Mouse (Mus musculus) forebrain, embryonic 12.5 days (tissue): ENCODE measurements around the gene Slc16a9. TPM values are rescaled to one million over a fixed set of nuclear protein-coding genes. Genes with fewer than 3 reads are reported as not detected.
"Not testable (repeated sequence)": the region's sequence is repeated elsewhere in the genome, so short reads cannot be mapped to it uniquely, and the experiment has no call there.

Source experiments
- ATAC-seq: fragments of 200-750 bp; cut with Nextera tagmentation; 2 replicates; pipeline ENCODE4 v1.8.0; 2017; ENCODE audit warnings: moderate TSS enrichment; ENCODE audit not compliant: low FRiP score
- H3K27ac ChIP-seq: fragments of 300-500 bp; sonication (generic); 2 replicates; pipeline ENCODE4 v1.5.1; 2016; ENCODE audit warnings: mild to moderate bottlenecking
- H3K27me3 ChIP-seq: fragments of 300-500 bp; sonication (generic); 2 replicates; pipeline ENCODE4 v1.6.1; 2016; ENCODE audit warnings: mild to moderate bottlenecking
- H3K36me3 ChIP-seq: fragments of 300-500 bp; sonication (generic); replicated peaks from 2 replicates; pipeline ENCODE4 v1.6.1; 2016; ENCODE audit warnings: mild to moderate bottlenecking
- H3K4me1 ChIP-seq: fragments of 300-500 bp; sonication (generic); 2 replicates; pipeline ENCODE4 v1.6.1; 2016
- H3K4me2 ChIP-seq: fragments of 300-500 bp; sonication (generic); 2 replicates; pipeline ENCODE4 v1.6.1; 2016; ENCODE audit warnings: mild to moderate bottlenecking, moderate library complexity
- H3K4me3 ChIP-seq: fragments of 300-500 bp; sonication (generic); replicated peaks from 2 replicates; pipeline ENCODE4 v1.5.1; 2016; ENCODE audit warnings: mild to moderate bottlenecking
- H3K9ac ChIP-seq: fragments of 300-500 bp; sonication (generic); 2 replicates; pipeline ENCODE4 v1.6.1; 2016; ENCODE audit warnings: mild to moderate bottlenecking
- H3K9me3 ChIP-seq: fragments of 300-500 bp; sonication (generic); 2 replicates; pipeline ENCODE4 v1.6.1; 2016
- WGBS: fragments of 180-500 bp; shearing (Covaris S2); methylation state at CpG from one replicate; pipeline ENCODE4 v1.1.7; 2016; 5-methylcytosine and 5-hydroxymethylcytosine counted together
- polyA plus RNA-seq: library from polyadenylated mRNA; unstranded; fragments of >200 nt; fragmentation: Nextera tagmentation; extraction: Ambion mirVana; gene quantifications from 2 replicates; pipeline ENCODE4 v1.2.1, GENCODE M21; 2016

Slc16a9 gene
- polyA plus RNA-seq, 1 experiment from 2014 or later, result 0.74 TPM

- WGBS, result 46% methylated on average over 5 of the region's 5 CpGs
- H3K4me3 ChIP-seq, result no peak overlapping the region
- H3K4me2 ChIP-seq, result no peak overlapping the region
- no peaks in the 10 kb centered on the region for H3K36me3 ChIP-seq
- no peak for ATAC-seq
- H3K4me1 ChIP-seq, result no peaks in the 10 kb centered on the region
- H3K27me3 ChIP-seq, result no peaks in the 10 kb centered on the region
- H3K9me3 ChIP-seq, result no peaks in the 10 kb centered on the region
- H3K27ac ChIP-seq, result no peak overlapping the region
- H3K9ac ChIP-seq, result no peak overlapping the region
Measured at GRCm38 (mm10) chr10:70220971-70221370, 23.9 kb upstream of the Slc16a9 start.

GRCm38 (mm10) chr10:70222231-70222630 lies 22.7 kb upstream of the Slc16a9 start:
- H3K9me3 ChIP-seq, H3K9ac ChIP-seq, H3K27me3 ChIP-seq, H3K4me1 ChIP-seq, H3K4me3 ChIP-seq, H3K36me3 ChIP-seq, ATAC-seq, H3K4me2 ChIP-seq, H3K27ac ChIP-seq: not testable (repeated sequence)
- WGBS, result 93% methylated on average over 8 of the region's 8 CpGs

GRCm38 (mm10) chr10:70224571-70224970 lies 20.3 kb upstream of the Slc16a9 start:
- Histone ChIP-seq H3K27ac (no peak overlapping the region), H3K27me3 (no peaks in the 10 kb centered on the region), H3K9ac (no peak overlapping the region), H3K4me3 (no peak overlapping the region), H3K4me2 (no peak overlapping the region), H3K9me3 (no peaks in the 10 kb centered on the region), H3K4me1 (no peaks in the 10 kb centered on the region), H3K36me3 (no peaks in the 10 kb centered on the region)
- 93% methylated on average over 6 of the region's 6 CpGs for WGBS
- ATAC-seq, result no peak

- Histone ChIP-seq H3K36me3 (no peaks in the 10 kb centered on the region), H3K4me2 (no peak overlapping the region), H3K27me3 (no peaks in the 10 kb centered on the region), H3K4me1 (no peaks in the 10 kb centered on the region), H3K9ac (no peak overlapping the region), H3K27ac (no peak overlapping the region), H3K4me3 (no peak overlapping the region), H3K9me3 (no peaks in the 10 kb centered on the region)
- ATAC-seq, result no peak
- 82% methylated on average over 6 of the region's 6 CpGs for WGBS
Measured at GRCm38 (mm10) chr10:70225760-70226159, 19.1 kb upstream of the Slc16a9 start.

- ATAC-seq, result no peak
- H3K9me3 ChIP-seq, result no peaks in the 10 kb centered on the region
- H3K9ac ChIP-seq, result no peak overlapping the region
- no peak overlapping the region for H3K4me2 ChIP-seq
- no peaks in the 10 kb centered on the region for H3K4me1 ChIP-seq
- no peak overlapping the region for H3K4me3 ChIP-seq
- no peak overlapping the region for H3K27ac ChIP-seq
- no peaks in the 10 kb centered on the region for H3K36me3 ChIP-seq
- H3K27me3 ChIP-seq, result no peaks in the 10 kb centered on the region
Measured at GRCm38 (mm10) chr10:70226608-70227007, 18.3 kb upstream of the Slc16a9 start.

- 89% methylated on average over 6 of the region's 6 CpGs for WGBS
- no peak overlapping the region for H3K4me2 ChIP-seq
Measured at GRCm38 (mm10) chr10:70230352-70230751, 14.5 kb upstream of the Slc16a9 start.

GRCm38 (mm10) chr10:70237936-70238335 lies 7.0 kb upstream of the Slc16a9 start:
- Histone ChIP-seq H3K4me1 (no peaks in the 10 kb centered on the region), H3K9me3 (no peaks in the 10 kb centered on the region), H3K36me3 (no peaks in the 10 kb centered on the region), H3K4me2 (no peak overlapping the region), H3K9ac (no peak overlapping the region), H3K27me3 (0 out of 2 replicates have a peak, but pooled peaks cover 5% of the 10 kb centered on the region), H3K4me3 (no peak overlapping the region), H3K27ac (no peak overlapping the region)
- 67% methylated on average over 2 of the region's 2 CpGs for WGBS
- ATAC-seq, result no peak

More at GRCm38 (mm10) chr10:70230352-70230751, 14.5 kb upstream of the Slc16a9 start:
- Histone ChIP-seq H3K36me3 (no peaks in the 10 kb centered on the region), H3K27ac (no peak overlapping the region), H3K4me3 (no peak overlapping the region), H3K4me1 (no peaks in the 10 kb centered on the region), H3K9me3 (no peaks in the 10 kb centered on the region), H3K9ac (no peak overlapping the region), H3K27me3 (no peaks in the 10 kb centered on the region)
- ATAC-seq, result no peak

GRCm38 (mm10) chr10:70242751-70243444 lies 2.0 kb upstream of the Slc16a9 start:
- H3K27me3 ChIP-seq, result peaks cover 46% of the 10 kb centered on the region
- H3K4me3 ChIP-seq, result no peak overlapping the region
- H3K4me2 ChIP-seq, result no peak overlapping the region
- no peak overlapping the region for H3K9ac ChIP-seq
- ATAC-seq, result no peak
- H3K4me1 ChIP-seq, result peaks cover 6% of the 10 kb centered on the region
- 53% methylated on average over 8 of the region's 8 CpGs for WGBS
- no peaks in the 10 kb centered on the region for H3K36me3 ChIP-seq
- no peaks in the 10 kb centered on the region for H3K9me3 ChIP-seq
- no peak overlapping the region for H3K27ac ChIP-seq

- Histone ChIP-seq H3K9ac (peak overlapping the region; percentile 64), H3K27ac (no peak overlapping the region), H3K4me3 (peak overlapping the region; percentile 67), H3K27me3 (peaks cover 46% of the 10 kb centered on the region), H3K4me1 (peaks cover 6% of the 10 kb centered on the region), H3K4me2 (peak overlapping the region; percentile 98), H3K36me3 (no peaks in the 10 kb centered on the region), H3K9me3 (no peaks in the 10 kb centered on the region)
- peak; percentile 33; the same call in 1 of the 2 replicates for ATAC-seq
- 1% methylated on average over 16 of the region's 16 CpGs for WGBS
Measured at GRCm38 (mm10) chr10:70245559-70245945, 652 bp downstream of the Slc16a9 start.

- H3K27ac ChIP-seq, result no peak overlapping the region
- peaks cover 6% of the 10 kb centered on the region for H3K4me1 ChIP-seq
- peaks cover 46% of the 10 kb centered on the region for H3K27me3 ChIP-seq
- WGBS, result 35% methylated on average over 9 of the region's 9 CpGs
- H3K9me3 ChIP-seq, result no peaks in the 10 kb centered on the region
- peak overlapping the region; percentile 67 for H3K4me3 ChIP-seq
- H3K9ac ChIP-seq, result no peak overlapping the region
- H3K4me2 ChIP-seq, result peak overlapping the region; percentile 98
- H3K36me3 ChIP-seq, result no peaks in the 10 kb centered on the region
- ATAC-seq, result no peak
Measured at GRCm38 (mm10) chr10:70246076-70246475, 1.2 kb downstream of the Slc16a9 start.

GRCm38 (mm10) chr10:70250354-70250753 lies 5.5 kb downstream of the Slc16a9 start:
- ATAC-seq, result no peak

GRCm38 (mm10) chr10:70250766-70251165 lies 5.9 kb downstream of the Slc16a9 start:
- Histone ChIP-seq H3K9me3 (no peaks in the 10 kb centered on the region), H3K27ac (no peak overlapping the region), H3K27me3 (peaks cover 13% of the 10 kb centered on the region), H3K9ac (no peak overlapping the region), H3K4me2 (no peak overlapping the region), H3K4me3 (no peak overlapping the region), H3K36me3 (no peaks in the 10 kb centered on the region), H3K4me1 (peaks cover under 1% of the 10 kb centered on the region)
- 86% methylated on average over 6 of the region's 6 CpGs for WGBS
- no peak for ATAC-seq

More at GRCm38 (mm10) chr10:70250354-70250753, 5.5 kb downstream of the Slc16a9 start:
- no peak overlapping the region for H3K4me2 ChIP-seq
- peaks cover 5% of the 10 kb centered on the region for H3K4me1 ChIP-seq
- no peak overlapping the region for H3K27ac ChIP-seq
- H3K4me3 ChIP-seq, result no peak overlapping the region
- H3K36me3 ChIP-seq, result no peaks in the 10 kb centered on the region
- H3K9ac ChIP-seq, result no peak overlapping the region
- 80% methylated on average over 4 of the region's 4 CpGs for WGBS
- peaks cover 17% of the 10 kb centered on the region for H3K27me3 ChIP-seq
- no peaks in the 10 kb centered on the region for H3K9me3 ChIP-seq

GRCm38 (mm10) chr10:70254666-70255065 lies 9.8 kb downstream of the Slc16a9 start:
- H3K27me3 ChIP-seq, result no peaks in the 10 kb centered on the region
- no peak for ATAC-seq
- H3K9me3 ChIP-seq, result no peaks in the 10 kb centered on the region
- 83% methylated on average over 4 of the region's 4 CpGs for WGBS
- no peak overlapping the region for H3K27ac ChIP-seq
- no peak overlapping the region for H3K4me2 ChIP-seq
- no peaks in the 10 kb centered on the region for H3K4me1 ChIP-seq
- H3K36me3 ChIP-seq, result no peaks in the 10 kb centered on the region
- H3K4me3 ChIP-seq, result no peak overlapping the region
- H3K9ac ChIP-seq, result no peak overlapping the region
